Mouse (Mus musculus): Measurements from ENCODE around the gene Adprhl1. TPM values are rescaled to one million over a fixed set of nuclear protein-coding genes. Genes with fewer than 3 reads are reported as not detected.

Adprhl1 gene
- polyA plus RNA-seq, 1 experiment from 2014 or later: 18.1 TPM

DNA sequence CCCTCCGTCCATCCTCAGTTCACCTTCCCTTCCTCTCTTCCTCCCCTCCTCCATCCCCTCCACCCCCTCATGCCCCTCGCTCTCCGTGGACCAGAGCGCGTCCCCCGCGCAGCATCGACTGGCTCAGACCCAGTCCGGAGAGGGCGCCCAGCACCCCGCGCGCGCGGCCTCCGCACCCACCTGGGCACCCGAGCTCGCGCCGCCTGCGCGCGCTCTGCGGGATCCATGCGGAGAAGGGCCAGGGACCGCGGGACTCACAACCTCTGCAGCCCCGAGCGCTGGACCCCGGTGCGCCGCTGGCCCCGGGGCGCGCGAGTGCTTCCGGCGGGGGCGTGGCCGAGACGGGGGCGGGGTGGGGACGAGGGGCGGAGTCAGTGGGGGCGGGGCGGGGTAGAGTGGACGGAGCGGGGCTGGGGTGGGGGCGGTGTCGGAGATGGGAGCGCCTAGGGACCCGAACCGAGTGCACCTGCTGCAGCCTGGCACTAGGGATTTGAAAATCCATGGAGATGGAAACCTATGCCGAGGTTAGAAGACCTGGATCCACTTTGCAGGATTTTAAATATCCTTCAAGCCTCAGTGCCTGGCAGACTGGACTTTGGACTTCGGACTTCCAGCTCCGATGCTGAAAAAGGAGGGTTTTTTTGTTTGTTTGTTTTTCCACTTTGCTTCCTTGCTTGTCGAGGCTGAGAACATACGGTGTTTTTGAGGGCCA is 53.5 kb downstream of the Adprhl1 start, which contains the start of gene Grtp1:
Gene Grtp1 (minus strand): TSS at position 320 of the 712 bp plus-strand sequence.
- under 1% methylated on average over 44 of the region's 58 CpGs for WGBS
- DNase-seq (ENCODE audit: low spot score) (peak; percentile 44), ATAC-seq (ENCODE audit: low read depth) (peak; percentile 69)
- peaks cover 40% of the 10 kb centered on the region for H3K27me3 ChIP-seq (replicated peaks; ENCODE audit: control insufficient read depth, insufficient read depth, low read length)
- H3K4me2 ChIP-seq (ENCODE audit: low read depth, low read length): peak within 1 kb of the TSS; percentile 88
- no peaks in the 10 kb centered on the region for H3K36me3 ChIP-seq (ENCODE audit: control insufficient read depth, insufficient read depth, low read length)
- H3K9me3 ChIP-seq (ENCODE audit: control insufficient read depth, low read length): no peaks in the 10 kb centered on the region
- H3K4me3 ChIP-seq (ENCODE audit: low read depth, low read length): peak within 1 kb of the TSS; percentile 82
- H3K27ac ChIP-seq (replicated peaks; ENCODE audit: low read depth, low read length): no peak within 1 kb of the TSS
- H3K9ac ChIP-seq (ENCODE audit: low read depth, low read length): peak within 1 kb of the TSS; percentile 67
- no peaks in the 10 kb centered on the region; the same call in 1 of the 2 replicates for H3K4me1 ChIP-seq (ENCODE audit: control insufficient read depth, insufficient read depth, low read length)

GRCm38 (mm10) chr8:13199385-13200061 is 54.4 kb downstream of the Adprhl1 start:
- no peak for ATAC-seq (ENCODE audit: low read depth)
- Histone ChIP-seq H3K9ac (ENCODE audit: low read depth, low read length) (peak overlapping the region; percentile 67; the same call in 1 of the 2 replicates), H3K9me3 (ENCODE audit: control insufficient read depth, low read length) (no peaks in the 10 kb centered on the region), H3K36me3 (ENCODE audit: control insufficient read depth, insufficient read depth, low read length) (no peaks in the 10 kb centered on the region), H3K4me3 (ENCODE audit: low read depth, low read length) (peak overlapping the region; percentile 82), H3K27me3 (replicated peaks; ENCODE audit: control insufficient read depth, insufficient read depth, low read length) (peaks cover 40% of the 10 kb centered on the region), H3K27ac (replicated peaks; ENCODE audit: low read depth, low read length) (no peak overlapping the region), H3K4me1 (ENCODE audit: control insufficient read depth, insufficient read depth, low read length) (no peaks in the 10 kb centered on the region; the same call in 1 of the 2 replicates), H3K4me2 (ENCODE audit: low read depth, low read length) (peak overlapping the region; percentile 88)
- WGBS: 24% methylated on average over 14 of the region's 14 CpGs
- DNase-seq (ENCODE audit: low spot score): no peak

DNA sequence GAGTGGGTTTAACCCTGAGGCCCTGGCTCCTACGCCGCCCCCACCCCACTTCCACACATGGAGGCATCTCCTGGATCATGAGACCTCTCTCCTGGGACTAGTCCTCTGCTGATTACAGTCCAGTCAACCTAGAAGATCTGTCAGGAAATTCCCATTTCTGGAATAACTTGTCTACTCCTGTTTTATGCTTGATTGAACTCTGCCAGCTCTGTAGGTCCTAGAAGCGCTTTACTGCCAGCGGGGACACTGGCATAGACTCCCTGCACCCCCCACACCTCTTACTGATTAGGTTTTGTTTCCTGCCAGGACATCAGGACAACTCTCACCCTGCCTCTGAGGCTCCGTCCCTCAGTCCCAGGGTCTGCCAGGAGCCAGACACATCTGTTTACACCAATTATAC is 56.5 kb downstream of the Adprhl1 start:
- WGBS: 78% methylated on average over 5 of the region's 5 CpGs
- H3K27me3 ChIP-seq (replicated peaks; ENCODE audit: control insufficient read depth, insufficient read depth, low read length): peaks cover 33% of the 10 kb centered on the region
- H3K9ac ChIP-seq (ENCODE audit: low read depth, low read length): no peak overlapping the region
- no peak overlapping the region for H3K27ac ChIP-seq (replicated peaks; ENCODE audit: low read depth, low read length)
- no peak overlapping the region for H3K4me2 ChIP-seq (ENCODE audit: low read depth, low read length)
- H3K4me3 ChIP-seq (ENCODE audit: low read depth, low read length): no peak overlapping the region
- H3K4me1 ChIP-seq (ENCODE audit: control insufficient read depth, insufficient read depth, low read length): no peaks in the 10 kb centered on the region; the same call in 1 of the 2 replicates
- no peaks in the 10 kb centered on the region for H3K9me3 ChIP-seq (ENCODE audit: control insufficient read depth, low read length)
- DNase-seq (ENCODE audit: low spot score): no peak
- no peak for ATAC-seq (ENCODE audit: low read depth)
- no peaks in the 10 kb centered on the region for H3K36me3 ChIP-seq (ENCODE audit: control insufficient read depth, insufficient read depth, low read length)

DNA sequence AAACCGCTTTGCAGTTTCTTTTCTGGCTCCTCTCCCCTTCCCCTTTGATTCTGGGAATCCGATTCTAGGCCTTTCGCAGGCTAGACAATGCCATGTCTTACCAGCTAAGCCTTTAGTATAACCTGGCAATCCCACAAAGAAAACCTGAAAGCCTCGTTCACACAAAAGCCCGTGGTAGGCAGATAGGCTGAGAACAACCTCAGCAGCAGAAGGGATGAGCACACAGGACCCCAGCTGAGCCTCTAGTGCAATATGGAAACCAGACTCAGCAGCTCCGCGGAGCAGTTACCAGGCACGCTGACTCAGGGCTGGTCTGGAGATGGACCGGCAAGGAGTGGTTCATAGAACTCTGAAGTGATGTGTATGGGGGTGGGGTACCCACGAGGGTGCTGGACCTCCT is 59.1 kb downstream of the Adprhl1 start:
- peaks cover 6% of the 10 kb centered on the region for H3K27me3 ChIP-seq (replicated peaks; ENCODE audit: control insufficient read depth, insufficient read depth, low read length)
- no peak overlapping the region for H3K4me2 ChIP-seq (ENCODE audit: low read depth, low read length)
- H3K9me3 ChIP-seq (ENCODE audit: control insufficient read depth, low read length): no peaks in the 10 kb centered on the region
- no peaks in the 10 kb centered on the region for H3K36me3 ChIP-seq (ENCODE audit: control insufficient read depth, insufficient read depth, low read length)
- WGBS: 29% methylated on average over 10 of the region's 10 CpGs
- no peak overlapping the region for H3K4me3 ChIP-seq (ENCODE audit: low read depth, low read length)
- DNase-seq (ENCODE audit: low spot score) (peak; percentile 46), ATAC-seq (ENCODE audit: low read depth) (peak; percentile 64)
- no peak overlapping the region for H3K9ac ChIP-seq (ENCODE audit: low read depth, low read length)
- H3K4me1 ChIP-seq (ENCODE audit: control insufficient read depth, insufficient read depth, low read length): no peaks in the 10 kb centered on the region; the same call in 1 of the 2 replicates
- peak overlapping the region; percentile 61 for H3K27ac ChIP-seq (replicated peaks; ENCODE audit: low read depth, low read length)

GRCm38 (mm10) chr8:13190235-13190634 is 63.7 kb downstream of the Adprhl1 start:
- H3K27me3 ChIP-seq (replicated peaks; ENCODE audit: control insufficient read depth, insufficient read depth, low read length): no peaks in the 10 kb centered on the region
- no peak for ATAC-seq (ENCODE audit: low read depth)
- no peak overlapping the region for H3K27ac ChIP-seq (replicated peaks; ENCODE audit: low read depth, low read length)
- no peaks in the 10 kb centered on the region for H3K4me1 ChIP-seq (ENCODE audit: control insufficient read depth, insufficient read depth, low read length)
- 91% methylated on average over 8 of the region's 8 CpGs for WGBS
- no peak overlapping the region for H3K9ac ChIP-seq (ENCODE audit: low read depth, low read length)
- no peaks in the 10 kb centered on the region for H3K9me3 ChIP-seq (ENCODE audit: control insufficient read depth, low read length)
- no peaks in the 10 kb centered on the region for H3K36me3 ChIP-seq (ENCODE audit: control insufficient read depth, insufficient read depth, low read length)
- no peak overlapping the region for H3K4me2 ChIP-seq (ENCODE audit: low read depth, low read length)
- H3K4me3 ChIP-seq (ENCODE audit: low read depth, low read length): no peak overlapping the region
- no peak for DNase-seq (ENCODE audit: low spot score)

DNA sequence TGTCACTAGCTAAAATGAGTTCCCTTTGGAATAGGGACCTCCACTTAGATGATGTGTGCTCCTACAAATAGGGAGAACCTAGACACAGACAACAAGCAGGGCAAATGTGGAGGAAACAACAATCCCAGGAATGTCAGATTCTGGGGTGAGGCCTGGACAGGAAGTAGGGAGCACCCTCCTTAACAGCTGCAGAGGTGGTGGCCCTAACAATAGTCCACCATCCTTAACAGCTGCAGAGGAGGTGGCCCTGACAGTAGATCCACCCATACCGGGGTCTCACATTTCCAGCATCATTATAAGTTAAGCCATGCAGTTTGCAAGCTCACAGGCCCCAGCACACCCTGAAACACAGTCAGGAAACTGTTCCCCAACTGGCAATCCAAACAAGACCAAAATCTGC is 65.1 kb downstream of the Adprhl1 start:
- no peak overlapping the region for H3K9ac ChIP-seq (ENCODE audit: low read depth, low read length)
- no CpG with 5 or more reads among the region's 1 CpGs for WGBS
- H3K4me1 ChIP-seq (ENCODE audit: control insufficient read depth, insufficient read depth, low read length): no peaks in the 10 kb centered on the region
- no peak overlapping the region for H3K4me3 ChIP-seq (ENCODE audit: low read depth, low read length)
- no peak overlapping the region for H3K27ac ChIP-seq (replicated peaks; ENCODE audit: low read depth, low read length)
- H3K4me2 ChIP-seq (ENCODE audit: low read depth, low read length): no peak overlapping the region
- H3K9me3 ChIP-seq (ENCODE audit: control insufficient read depth, low read length): no peaks in the 10 kb centered on the region
- no peak for DNase-seq (ENCODE audit: low spot score)
- H3K27me3 ChIP-seq (replicated peaks; ENCODE audit: control insufficient read depth, insufficient read depth, low read length): no peaks in the 10 kb centered on the region
- H3K36me3 ChIP-seq (ENCODE audit: control insufficient read depth, insufficient read depth, low read length): peaks cover 4% of the 10 kb centered on the region; the same call in 1 of the 2 replicates
- no peak for ATAC-seq (ENCODE audit: low read depth)

- H3K4me3 ChIP-seq (ENCODE audit: low read depth, low read length): no peak overlapping the region
- no peaks in the 10 kb centered on the region for H3K4me1 ChIP-seq (ENCODE audit: control insufficient read depth, insufficient read depth, low read length)
- ATAC-seq (ENCODE audit: low read depth) (no peak), DNase-seq (ENCODE audit: low spot score) (no peak)
- 85% methylated on average over 13 of the region's 13 CpGs for WGBS
- H3K27ac ChIP-seq (replicated peaks; ENCODE audit: low read depth, low read length): no peak overlapping the region
- no peak overlapping the region for H3K4me2 ChIP-seq (ENCODE audit: low read depth, low read length)
- H3K27me3 ChIP-seq (replicated peaks; ENCODE audit: control insufficient read depth, insufficient read depth, low read length): no peaks in the 10 kb centered on the region
- H3K9me3 ChIP-seq (ENCODE audit: control insufficient read depth, low read length): no peaks in the 10 kb centered on the region
- peaks cover 4% of the 10 kb centered on the region; the same call in 1 of the 2 replicates for H3K36me3 ChIP-seq (ENCODE audit: control insufficient read depth, insufficient read depth, low read length)
- H3K9ac ChIP-seq (ENCODE audit: low read depth, low read length): no peak overlapping the region
Measured at GRCm38 (mm10) chr8:13188052-13188555, 65.9 kb downstream of the Adprhl1 start.

GRCm38 (mm10) chr8:13187638-13188037 is 66.3 kb downstream of the Adprhl1 start:
- peaks cover 4% of the 10 kb centered on the region; the same call in 1 of the 2 replicates for H3K36me3 ChIP-seq (ENCODE audit: control insufficient read depth, insufficient read depth, low read length)

More at GRCm38 (mm10) chr8:13187638-13188037, 66.3 kb downstream of the Adprhl1 start:
- no peak overlapping the region for H3K9ac ChIP-seq (ENCODE audit: low read depth, low read length)
- no peaks in the 10 kb centered on the region for H3K9me3 ChIP-seq (ENCODE audit: control insufficient read depth, low read length)
- H3K4me3 ChIP-seq (ENCODE audit: low read depth, low read length): no peak overlapping the region
- no peaks in the 10 kb centered on the region for H3K27me3 ChIP-seq (replicated peaks; ENCODE audit: control insufficient read depth, insufficient read depth, low read length)
- no peak for DNase-seq (ENCODE audit: low spot score)
- H3K4me2 ChIP-seq (ENCODE audit: low read depth, low read length): no peak overlapping the region
- ATAC-seq (ENCODE audit: low read depth): no peak
- no peak overlapping the region for H3K27ac ChIP-seq (replicated peaks; ENCODE audit: low read depth, low read length)
- H3K4me1 ChIP-seq (ENCODE audit: control insufficient read depth, insufficient read depth, low read length): no peaks in the 10 kb centered on the region
- 67% methylated on average over 7 of the region's 7 CpGs for WGBS
